Mouse (Mus musculus): ENCODE measurements around the gene Plch2. TPM values are rescaled to one million over a fixed set of nuclear protein-coding genes. Genes with fewer than 3 reads are reported as not detected.
A peak's percentile ranks its signal among the peaks of the same experiment; 100 is the strongest.

The Plch2 gene
- polyA plus RNA-seq, 1 experiment from 2014 or later, result 12.1 TPM

- ATAC-seq (ENCODE audit: low FRiP score, low TSS enrichment) (no peak), DNase-seq (no peak)
- Histone ChIP-seq H3K4me3 (replicated peaks; ENCODE audit: low read depth, low read length) (peak overlapping the region; percentile 76), H3K9ac (replicated peaks; ENCODE audit: low read length) (peak overlapping the region; percentile 84), H3K27ac (replicated peaks; ENCODE audit: low read depth, low read length) (peak overlapping the region; percentile 97), H3K4me2 (ENCODE audit: low read length) (peak overlapping the region; percentile 86), H3K36me3 (ENCODE audit: control insufficient read depth, insufficient read depth, low read length) (no peaks in the 10 kb centered on the region), H3K4me1 (ENCODE audit: control insufficient read depth, insufficient read depth, low read length) (peaks cover 58% of the 10 kb centered on the region), H3K9me3 (ENCODE audit: control insufficient read depth, low read length) (no peaks in the 10 kb centered on the region), H3K27me3 (ENCODE audit: control insufficient read depth, insufficient read depth, low read length) (peaks cover 7% of the 10 kb centered on the region; the same call in 1 of the 2 replicates)
- 6% methylated on average over 20 of the region's 20 CpGs for WGBS
Measured at GRCm38 (mm10) chr4:154960021-154960689, 96.4 kb downstream of the Plch2 start.

GRCm38 (mm10) chr4:154958621-154959020, 98.0 kb downstream of the Plch2 start:
- Histone ChIP-seq H3K9me3 (ENCODE audit: control insufficient read depth, low read length) (no peaks in the 10 kb centered on the region), H3K4me1 (ENCODE audit: control insufficient read depth, insufficient read depth, low read length) (peaks cover 54% of the 10 kb centered on the region), H3K27ac (replicated peaks; ENCODE audit: low read depth, low read length) (peak overlapping the region; percentile 70), H3K36me3 (ENCODE audit: control insufficient read depth, insufficient read depth, low read length) (no peaks in the 10 kb centered on the region), H3K27me3 (ENCODE audit: control insufficient read depth, insufficient read depth, low read length) (peaks cover 7% of the 10 kb centered on the region; the same call in 1 of the 2 replicates), H3K4me3 (replicated peaks; ENCODE audit: low read depth, low read length) (no peak overlapping the region), H3K9ac (replicated peaks; ENCODE audit: low read length) (no peak overlapping the region), H3K4me2 (ENCODE audit: low read length) (peak overlapping the region; percentile 45)
- DNase-seq, result no peak
- ATAC-seq (ENCODE audit: low FRiP score, low TSS enrichment), result peak; percentile 3; the same call in 1 of the 2 replicates
- WGBS, result 6% methylated on average over 8 of the region's 8 CpGs

- peaks cover 7% of the 10 kb centered on the region; the same call in 1 of the 2 replicates for H3K27me3 ChIP-seq (ENCODE audit: control insufficient read depth, insufficient read depth, low read length)
- WGBS, result 1% methylated on average over 15 of the region's 15 CpGs
- peaks cover 52% of the 10 kb centered on the region for H3K4me1 ChIP-seq (ENCODE audit: control insufficient read depth, insufficient read depth, low read length)
- no peak overlapping the region for H3K4me3 ChIP-seq (replicated peaks; ENCODE audit: low read depth, low read length)
- H3K27ac ChIP-seq (replicated peaks; ENCODE audit: low read depth, low read length), result peak overlapping the region; percentile 70
- H3K36me3 ChIP-seq (ENCODE audit: control insufficient read depth, insufficient read depth, low read length), result no peaks in the 10 kb centered on the region
- DNase-seq, result peak; percentile 89
- H3K4me2 ChIP-seq (ENCODE audit: low read length), result peak overlapping the region; percentile 45
- no peaks in the 10 kb centered on the region for H3K9me3 ChIP-seq (ENCODE audit: control insufficient read depth, low read length)
- H3K9ac ChIP-seq (replicated peaks; ENCODE audit: low read length), result peak overlapping the region; percentile 39
- ATAC-seq (ENCODE audit: low FRiP score, low TSS enrichment), result peak; percentile 63
Measured at GRCm38 (mm10) chr4:154958171-154958570, 98.4 kb downstream of the Plch2 start.

GRCm38 (mm10) chr4:154957289-154957993, 99.1 kb downstream of the Plch2 start:
- Histone ChIP-seq H3K4me1 (ENCODE audit: control insufficient read depth, insufficient read depth, low read length) (peaks cover 52% of the 10 kb centered on the region), H3K4me2 (ENCODE audit: low read length) (peak overlapping the region; percentile 45), H3K4me3 (replicated peaks; ENCODE audit: low read depth, low read length) (no peak overlapping the region), H3K9ac (replicated peaks; ENCODE audit: low read length) (peak overlapping the region; percentile 39), H3K27ac (replicated peaks; ENCODE audit: low read depth, low read length) (peak overlapping the region; percentile 70), H3K27me3 (ENCODE audit: control insufficient read depth, insufficient read depth, low read length) (peaks cover 5% of the 10 kb centered on the region; the same call in 1 of the 2 replicates), H3K36me3 (ENCODE audit: control insufficient read depth, insufficient read depth, low read length) (no peaks in the 10 kb centered on the region), H3K9me3 (ENCODE audit: control insufficient read depth, low read length) (no peaks in the 10 kb centered on the region)
- ATAC-seq (ENCODE audit: low FRiP score, low TSS enrichment), result no peak
- DNase-seq, result no peak
- 18% methylated on average over 13 of the region's 13 CpGs for WGBS

- Histone ChIP-seq H3K9ac (replicated peaks; ENCODE audit: low read length) (no peak overlapping the region), H3K4me2 (ENCODE audit: low read length) (no peak overlapping the region), H3K4me3 (replicated peaks; ENCODE audit: low read depth, low read length) (no peak overlapping the region), H3K27ac (replicated peaks; ENCODE audit: low read depth, low read length) (no peak overlapping the region), H3K9me3 (ENCODE audit: control insufficient read depth, low read length) (no peaks in the 10 kb centered on the region), H3K4me1 (ENCODE audit: control insufficient read depth, insufficient read depth, low read length) (peaks cover 44% of the 10 kb centered on the region), H3K36me3 (ENCODE audit: control insufficient read depth, insufficient read depth, low read length) (no peaks in the 10 kb centered on the region), H3K27me3 (ENCODE audit: control insufficient read depth, insufficient read depth, low read length) (peaks cover 5% of the 10 kb centered on the region; the same call in 1 of the 2 replicates)
- no peak for DNase-seq
- ATAC-seq (ENCODE audit: low FRiP score, low TSS enrichment), result no peak
- 23% methylated on average over 9 of the region's 9 CpGs for WGBS
Measured at GRCm38 (mm10) chr4:154956604-154957003, 100.0 kb downstream of the Plch2 start.

GRCm38 (mm10) chr4:154952461-154953241, 103.9 kb downstream of the Plch2 start:
- DNase-seq, result peak; percentile 80
- Histone ChIP-seq H3K27me3 (ENCODE audit: control insufficient read depth, insufficient read depth, low read length) (no peaks in the 10 kb centered on the region; the same call in 1 of the 2 replicates), H3K9ac (replicated peaks; ENCODE audit: low read length) (no peak overlapping the region)

GRCm38 (mm10) chr4:154949589-154949982, 107.0 kb downstream of the Plch2 start:
- DNase-seq (peak; percentile 85), ATAC-seq (ENCODE audit: low FRiP score, low TSS enrichment) (no peak)
- Histone ChIP-seq H3K27me3 (ENCODE audit: control insufficient read depth, insufficient read depth, low read length) (no peaks in the 10 kb centered on the region), H3K4me1 (ENCODE audit: control insufficient read depth, insufficient read depth, low read length) (peaks cover 28% of the 10 kb centered on the region), H3K27ac (replicated peaks; ENCODE audit: low read depth, low read length) (peak overlapping the region; percentile 75), H3K36me3 (ENCODE audit: control insufficient read depth, insufficient read depth, low read length) (no peaks in the 10 kb centered on the region), H3K4me3 (replicated peaks; ENCODE audit: low read depth, low read length) (no peak overlapping the region), H3K9me3 (ENCODE audit: control insufficient read depth, low read length) (no peaks in the 10 kb centered on the region), H3K9ac (replicated peaks; ENCODE audit: low read length) (no peak overlapping the region; the same call in 1 of the 2 replicates), H3K4me2 (ENCODE audit: low read length) (peak overlapping the region; percentile 31)
- WGBS, result under 1% methylated on average over 15 of the region's 16 CpGs

More at GRCm38 (mm10) chr4:154952461-154953241, 103.9 kb downstream of the Plch2 start:
- peaks cover 25% of the 10 kb centered on the region for H3K4me1 ChIP-seq (ENCODE audit: control insufficient read depth, insufficient read depth, low read length)
- no peaks in the 10 kb centered on the region for H3K36me3 ChIP-seq (ENCODE audit: control insufficient read depth, insufficient read depth, low read length)
- ATAC-seq (ENCODE audit: low FRiP score, low TSS enrichment), result peak; percentile 71
- no peaks in the 10 kb centered on the region for H3K9me3 ChIP-seq (ENCODE audit: control insufficient read depth, low read length)
- no peak overlapping the region for H3K4me3 ChIP-seq (replicated peaks; ENCODE audit: low read depth, low read length)
- peak overlapping the region; percentile 26 for H3K4me2 ChIP-seq (ENCODE audit: low read length)
- under 1% methylated on average over 26 of the region's 26 CpGs for WGBS
- H3K27ac ChIP-seq (replicated peaks; ENCODE audit: low read depth, low read length), result no peak overlapping the region

GRCm38 (mm10) chr4:154948940-154949588, 107.5 kb downstream of the Plch2 start:
- peak overlapping the region; percentile 75 for H3K27ac ChIP-seq (replicated peaks; ENCODE audit: low read depth, low read length)
- 20% methylated on average over 6 of the region's 6 CpGs for whole genome bisulfite sequencing
- no peak overlapping the region for H3K9ac ChIP-seq (replicated peaks; ENCODE audit: low read length)
- H3K9me3 ChIP-seq (ENCODE audit: control insufficient read depth, low read length), result no peaks in the 10 kb centered on the region
- no peaks in the 10 kb centered on the region for H3K27me3 ChIP-seq (ENCODE audit: control insufficient read depth, insufficient read depth, low read length)
- H3K36me3 ChIP-seq (ENCODE audit: control insufficient read depth, insufficient read depth, low read length), result no peaks in the 10 kb centered on the region
- peaks cover 28% of the 10 kb centered on the region for H3K4me1 ChIP-seq (ENCODE audit: control insufficient read depth, insufficient read depth, low read length)
- H3K4me3 ChIP-seq (replicated peaks; ENCODE audit: low read depth, low read length), result no peak overlapping the region
- peak overlapping the region; percentile 31 for H3K4me2 ChIP-seq (ENCODE audit: low read length)
- ATAC-seq (ENCODE audit: low FRiP score, low TSS enrichment) (no peak), DNase-seq (peak; percentile 24)
